Mouse (Mus musculus): ENCODE data around the gene Nphp3.

GRCm38 (mm10) chr9:104002913-104003330 is 578 bp downstream of the Nphp3 start:
- TF ChIP-seq POLR2A (IDR thresholded peaks at IDR 0.05; ENCODE audit: insufficient read depth, low read length) (no peak), CTCF (IDR thresholded peaks at IDR 0.05; ENCODE audit: low read depth, low read length) (peak; percentile 72)

All from ES-Bruce4 (cell line).